Mouse (Mus musculus): ENCODE data around the gene Pirt. TPM values are rescaled to one million over a fixed set of nuclear protein-coding genes. Genes with fewer than 3 reads are reported as not detected.

Gene Pirt
- polyA plus RNA-seq, 1 experiment: 0.98 TPM

GRCm38 (mm10) chr11:66946521-66946920 is 34.7 kb downstream of the Pirt start:
- 34% methylated on average over 6 of the region's 6 CpGs for WGBS
- no peak for TF ChIP-seq POLR2A (IDR thresholded peaks at IDR 0.05; ENCODE audit: low read depth, low read length)
- no peak for TF ChIP-seq CTCF (IDR thresholded peaks at IDR 0.05; ENCODE audit: extremely low read depth, insufficient read length, insufficient replicate concordance, low read depth, low read length)
- no peak overlapping the region for H3K4me3 ChIP-seq (ENCODE audit: low read depth, low read length)
- H3K36me3 ChIP-seq (ENCODE audit: control insufficient read depth, insufficient read depth, low read length): no peaks in the 10 kb centered on the region
- H3K4me1 ChIP-seq (ENCODE audit: control insufficient read depth, insufficient read depth, insufficient read length, low read length): peaks cover 11% of the 10 kb centered on the region; the same call in 1 of the 2 replicates
- no peak overlapping the region for H3K27ac ChIP-seq (ENCODE audit: insufficient read depth, low read depth, low read length)
- H3K27me3 ChIP-seq (ENCODE audit: control insufficient read depth, insufficient read depth, low read length): no peaks in the 10 kb centered on the region

GRCm38 (mm10) chr11:66946922-66947321 is 35.1 kb downstream of the Pirt start:
- no peaks in the 10 kb centered on the region for H3K36me3 ChIP-seq (ENCODE audit: control insufficient read depth, insufficient read depth, low read length)
- no peaks in the 10 kb centered on the region for H3K27me3 ChIP-seq (ENCODE audit: control insufficient read depth, insufficient read depth, low read length)
- no peak overlapping the region for H3K27ac ChIP-seq (ENCODE audit: insufficient read depth, low read depth, low read length)
- TF ChIP-seq CTCF (IDR thresholded peaks at IDR 0.05; ENCODE audit: extremely low read depth, insufficient read length, insufficient replicate concordance, low read depth, low read length) (no peak), POLR2A (IDR thresholded peaks at IDR 0.05; ENCODE audit: low read depth, low read length) (no peak)
- peaks cover 11% of the 10 kb centered on the region; the same call in 1 of the 2 replicates for H3K4me1 ChIP-seq (ENCODE audit: control insufficient read depth, insufficient read depth, insufficient read length, low read length)
- no peak overlapping the region for H3K4me3 ChIP-seq (ENCODE audit: low read depth, low read length)
- WGBS: 55% methylated on average over 6 of the region's 6 CpGs

GRCm38 (mm10) chr11:66956303-66956702 is 44.5 kb downstream of the Pirt start, which contains the start of gene Tmem238l:
Gene Tmem238l, plus strand, starts transcription at chr11:66956638.
- Histone ChIP-seq H3K27me3 (ENCODE audit: control insufficient read depth, insufficient read depth, low read length) (no peaks in the 10 kb centered on the region), H3K27ac (ENCODE audit: insufficient read depth, low read depth, low read length) (peak within 1 kb of the TSS; percentile 97), H3K4me1 (ENCODE audit: control insufficient read depth, insufficient read depth, insufficient read length, low read length) (peaks cover 18% of the 10 kb centered on the region; the same call in 1 of the 2 replicates), H3K4me3 (ENCODE audit: low read depth, low read length) (peak within 1 kb of the TSS; percentile 70), H3K36me3 (ENCODE audit: control insufficient read depth, insufficient read depth, low read length) (peaks cover 10% of the 10 kb centered on the region; the same call in 1 of the 2 replicates)
- TF ChIP-seq POLR2A (IDR thresholded peaks at IDR 0.05; ENCODE audit: low read depth, low read length) (peak; percentile 89), CTCF (IDR thresholded peaks at IDR 0.05; ENCODE audit: extremely low read depth, insufficient read length, insufficient replicate concordance, low read depth, low read length) (no peak)
- 27% methylated on average over 9 of the region's 9 CpGs for WGBS

- TF ChIP-seq CTCF (IDR thresholded peaks at IDR 0.05; ENCODE audit: extremely low read depth, insufficient read length, insufficient replicate concordance, low read depth, low read length) (no peak), POLR2A (IDR thresholded peaks at IDR 0.05; ENCODE audit: low read depth, low read length) (no peak)
- Histone ChIP-seq H3K27me3 (ENCODE audit: control insufficient read depth, insufficient read depth, low read length) (no peaks in the 10 kb centered on the region), H3K27ac (ENCODE audit: insufficient read depth, low read depth, low read length) (peak overlapping the region; percentile 88), H3K4me3 (ENCODE audit: low read depth, low read length) (peak overlapping the region; percentile 18; the same call in 1 of the 2 replicates), H3K36me3 (ENCODE audit: control insufficient read depth, insufficient read depth, low read length) (peaks cover 40% of the 10 kb centered on the region), H3K4me1 (ENCODE audit: control insufficient read depth, insufficient read depth, insufficient read length, low read length) (peaks cover 25% of the 10 kb centered on the region)
- WGBS: 24% methylated on average over 1 of the region's 1 CpGs
These were observed 49.0 kb downstream of the Pirt start for GRCm38 (mm10) chr11:66960797-66961196.

- H3K27me3 ChIP-seq (ENCODE audit: control insufficient read depth, insufficient read depth, low read length): no peaks in the 10 kb centered on the region
- H3K36me3 ChIP-seq (ENCODE audit: control insufficient read depth, insufficient read depth, low read length): peaks cover 41% of the 10 kb centered on the region
- H3K4me3 ChIP-seq (ENCODE audit: low read depth, low read length): peak overlapping the region; percentile 5; the same call in 1 of the 2 replicates
- peak overlapping the region; percentile 88 for H3K27ac ChIP-seq (ENCODE audit: insufficient read depth, low read depth, low read length)
- H3K4me1 ChIP-seq (ENCODE audit: control insufficient read depth, insufficient read depth, insufficient read length, low read length): peaks cover 25% of the 10 kb centered on the region
- 31% methylated on average over 12 of the region's 12 CpGs for WGBS
- TF ChIP-seq POLR2A (IDR thresholded peaks at IDR 0.05; ENCODE audit: low read depth, low read length) (no peak), CTCF (IDR thresholded peaks at IDR 0.05; ENCODE audit: extremely low read depth, insufficient read length, insufficient replicate concordance, low read depth, low read length) (no peak)
These were observed 49.8 kb downstream of the Pirt start for GRCm38 (mm10) chr11:66961447-66962176.

GRCm38 (mm10) chr11:66963462-66963861 is 51.7 kb downstream of the Pirt start:
- TF ChIP-seq CTCF (IDR thresholded peaks at IDR 0.05; ENCODE audit: extremely low read depth, insufficient read length, insufficient replicate concordance, low read depth, low read length): no peak
- no peak for TF ChIP-seq POLR2A (IDR thresholded peaks at IDR 0.05; ENCODE audit: low read depth, low read length)
- H3K36me3 ChIP-seq (ENCODE audit: control insufficient read depth, insufficient read depth, low read length): peaks cover 42% of the 10 kb centered on the region
- 63% methylated on average over 1 of the region's 1 CpGs for WGBS
- H3K27ac ChIP-seq (ENCODE audit: insufficient read depth, low read depth, low read length): peak overlapping the region; percentile 39
- H3K4me3 ChIP-seq (ENCODE audit: low read depth, low read length): no peak overlapping the region
- peaks cover 32% of the 10 kb centered on the region for H3K4me1 ChIP-seq (ENCODE audit: control insufficient read depth, insufficient read depth, insufficient read length, low read length)
- no peaks in the 10 kb centered on the region for H3K27me3 ChIP-seq (ENCODE audit: control insufficient read depth, insufficient read depth, low read length)

GRCm38 (mm10) chr11:66966500-66967116 is 54.8 kb downstream of the Pirt start:
- H3K4me3 ChIP-seq (ENCODE audit: low read depth, low read length): no peak overlapping the region
- 47% methylated on average over 7 of the region's 7 CpGs for WGBS
- H3K27me3 ChIP-seq (ENCODE audit: control insufficient read depth, insufficient read depth, low read length): no peaks in the 10 kb centered on the region
- peak overlapping the region; percentile 11; the same call in 1 of the 2 replicates for H3K27ac ChIP-seq (ENCODE audit: insufficient read depth, low read depth, low read length)
- peaks cover 40% of the 10 kb centered on the region for H3K4me1 ChIP-seq (ENCODE audit: control insufficient read depth, insufficient read depth, insufficient read length, low read length)
- TF ChIP-seq CTCF (IDR thresholded peaks at IDR 0.05; ENCODE audit: extremely low read depth, insufficient read length, insufficient replicate concordance, low read depth, low read length) (no peak), POLR2A (IDR thresholded peaks at IDR 0.05; ENCODE audit: low read depth, low read length) (no peak)
- H3K36me3 ChIP-seq (ENCODE audit: control insufficient read depth, insufficient read depth, low read length): peaks cover 32% of the 10 kb centered on the region
